Mouse (Mus musculus): ENCODE data around the gene Atf6.
A peak's percentile ranks its signal among the peaks of the same experiment; 100 is the strongest.

The Atf6 gene

GRCm38 (mm10) chr1:170845448-170846307 lies 21.9 kb downstream of the Atf6 start:
- no peak for DNase-seq

GRCm38 (mm10) chr1:170844380-170844779 lies 23.2 kb downstream of the Atf6 start:
- peak; percentile 49 to 50 for DNase-seq

GRCm38 (mm10) chr1:170839685-170840084 lies 27.9 kb downstream of the Atf6 start:
- DNase-seq, result no peak

- DNase-seq, result peak; percentile 16 to 20
Measured at GRCm38 (mm10) chr1:170834756-170835155, 32.8 kb downstream of the Atf6 start.

- no peak for DNase-seq
Measured at GRCm38 (mm10) chr1:170829781-170830180, 37.8 kb downstream of the Atf6 start.

GRCm38 (mm10) chr1:170829344-170829743 lies 38.2 kb downstream of the Atf6 start:
- DNase-seq, result no peak

- DNase-seq, result no peak
Measured at GRCm38 (mm10) chr1:170820103-170820814, 47.3 kb downstream of the Atf6 start.

- no peak for DNase-seq
Measured at GRCm38 (mm10) chr1:170815287-170816004, 52.1 kb downstream of the Atf6 start.

- no peak for DNase-seq
Measured at GRCm38 (mm10) chr1:170812822-170813221, 54.7 kb downstream of the Atf6 start.

GRCm38 (mm10) chr1:170807600-170808270 lies 59.8 kb downstream of the Atf6 start:
- DNase-seq, result no peak

- no peak for DNase-seq
Measured at GRCm38 (mm10) chr1:170804721-170805120, 62.9 kb downstream of the Atf6 start.

- DNase-seq, result no peak
Measured at GRCm38 (mm10) chr1:170802669-170803068, 64.9 kb downstream of the Atf6 start.

GRCm38 (mm10) chr1:170800694-170801093 lies 66.9 kb downstream of the Atf6 start:
- no peak for DNase-seq

GRCm38 (mm10) chr1:170795741-170796347 lies 71.7 kb downstream of the Atf6 start:
- no peak for DNase-seq

GRCm38 (mm10) chr1:170791542-170791941 lies 76.0 kb downstream of the Atf6 start:
- DNase-seq, result no peak

GRCm38 (mm10) chr1:170791001-170791400 lies 76.6 kb downstream of the Atf6 start:
- no peak for DNase-seq

- no peak for DNase-seq
Measured at GRCm38 (mm10) chr1:170787643-170788042, 79.9 kb downstream of the Atf6 start.

- DNase-seq, result no peak
Measured at GRCm38 (mm10) chr1:170786570-170787341, 80.8 kb downstream of the Atf6 start.

- peak; percentile 10 to 19 for DNase-seq
Measured at GRCm38 (mm10) chr1:170777688-170778087, 89.9 kb downstream of the Atf6 start.

- no peak for DNase-seq
Measured at GRCm38 (mm10) chr1:170774431-170774830, 93.1 kb downstream of the Atf6 start.

- DNase-seq, result no peak
Measured at GRCm38 (mm10) chr1:170773506-170773905, 94.1 kb downstream of the Atf6 start.

Data from B cell, adult 2 months (primary cell).